Mouse (Mus musculus) T-helper 2 cell (primary cell): ENCODE data around the gene Gle1.
"Not testable (repeated sequence)": the region's sequence is repeated elsewhere in the genome, so short reads cannot be mapped to it uniquely, and the experiment has no call there.

Experiments used
- in situ Hi-C: fragments of 300-600 bp; cut with MboI, MseI; formaldehyde crosslinking; loops from one replicate; pipeline ENCODE4 v1.15.1; 2025; ENCODE audit warnings: high pct_unique_total_duplicates

Gene Gle1

DNA sequence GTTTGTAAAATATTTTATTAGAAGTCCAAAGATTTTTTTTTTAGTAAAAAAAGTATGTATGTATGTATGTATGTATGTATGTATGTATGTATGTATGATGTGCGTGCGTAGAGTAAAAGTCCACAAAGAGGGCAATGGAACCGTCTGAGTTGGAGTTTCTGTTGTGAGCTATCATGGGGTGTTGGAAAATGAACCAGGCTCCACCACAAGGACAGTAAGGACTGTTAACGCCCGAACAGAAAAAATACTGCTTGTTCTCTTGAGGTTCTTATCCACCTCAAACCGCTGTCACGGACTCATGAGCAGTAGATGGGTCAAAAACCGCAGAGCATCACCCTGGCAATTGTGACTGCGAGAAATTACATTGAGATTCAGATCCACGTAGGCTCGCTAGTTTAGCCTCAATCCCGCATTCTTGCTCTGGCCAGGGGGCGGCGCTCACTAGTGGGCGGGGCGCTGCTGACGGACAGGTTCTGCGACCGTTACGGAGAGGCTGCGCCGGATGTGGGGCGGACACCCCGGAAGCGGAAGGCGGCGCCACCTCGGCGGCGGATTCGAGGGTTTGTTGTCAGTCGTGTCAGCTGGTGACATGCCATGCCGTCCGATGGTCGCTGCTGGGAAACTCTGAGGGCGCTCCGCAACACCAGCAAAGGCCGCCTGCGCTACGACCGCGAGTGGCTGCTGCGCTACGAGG lies at the start of gene Gle1:
TSS of gene Gle1 (plus strand) at position 521 of the 694 bp plus-strand sequence.
- in situ Hi-C loops = no loop called here

DNA sequence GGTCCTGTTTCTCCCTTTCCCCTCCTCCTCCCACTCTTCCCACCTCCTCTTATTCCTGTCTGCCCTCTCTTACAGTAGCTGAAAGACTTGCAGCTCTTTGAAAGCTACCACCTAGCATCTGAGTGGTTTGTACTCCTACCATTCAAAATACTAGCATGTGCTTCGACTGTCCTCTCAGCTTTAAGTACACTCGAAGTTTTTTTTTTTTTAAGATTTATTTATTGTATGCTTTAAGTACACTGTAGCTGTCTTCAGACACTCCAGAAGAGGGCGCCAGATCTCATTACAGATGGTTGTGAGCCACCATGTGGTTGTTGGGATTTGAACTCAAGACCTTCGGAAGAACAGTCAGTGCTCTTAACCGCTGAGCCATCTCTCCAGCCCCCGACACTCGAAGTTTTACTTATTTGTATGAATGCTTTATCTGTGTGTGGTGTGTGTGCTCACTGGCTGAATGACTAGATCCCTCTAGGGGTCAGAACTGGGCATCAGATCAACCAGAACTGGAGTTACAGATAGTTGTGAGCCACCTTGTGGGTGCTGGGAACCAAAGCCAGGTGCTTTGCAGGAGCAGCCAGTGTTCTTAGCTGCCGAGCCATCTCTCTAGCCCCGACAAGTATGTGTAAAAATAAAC lies 48.5 kb upstream of the Gle1 start:
- in situ Hi-C loops = not testable (repeated sequence)

DNA sequence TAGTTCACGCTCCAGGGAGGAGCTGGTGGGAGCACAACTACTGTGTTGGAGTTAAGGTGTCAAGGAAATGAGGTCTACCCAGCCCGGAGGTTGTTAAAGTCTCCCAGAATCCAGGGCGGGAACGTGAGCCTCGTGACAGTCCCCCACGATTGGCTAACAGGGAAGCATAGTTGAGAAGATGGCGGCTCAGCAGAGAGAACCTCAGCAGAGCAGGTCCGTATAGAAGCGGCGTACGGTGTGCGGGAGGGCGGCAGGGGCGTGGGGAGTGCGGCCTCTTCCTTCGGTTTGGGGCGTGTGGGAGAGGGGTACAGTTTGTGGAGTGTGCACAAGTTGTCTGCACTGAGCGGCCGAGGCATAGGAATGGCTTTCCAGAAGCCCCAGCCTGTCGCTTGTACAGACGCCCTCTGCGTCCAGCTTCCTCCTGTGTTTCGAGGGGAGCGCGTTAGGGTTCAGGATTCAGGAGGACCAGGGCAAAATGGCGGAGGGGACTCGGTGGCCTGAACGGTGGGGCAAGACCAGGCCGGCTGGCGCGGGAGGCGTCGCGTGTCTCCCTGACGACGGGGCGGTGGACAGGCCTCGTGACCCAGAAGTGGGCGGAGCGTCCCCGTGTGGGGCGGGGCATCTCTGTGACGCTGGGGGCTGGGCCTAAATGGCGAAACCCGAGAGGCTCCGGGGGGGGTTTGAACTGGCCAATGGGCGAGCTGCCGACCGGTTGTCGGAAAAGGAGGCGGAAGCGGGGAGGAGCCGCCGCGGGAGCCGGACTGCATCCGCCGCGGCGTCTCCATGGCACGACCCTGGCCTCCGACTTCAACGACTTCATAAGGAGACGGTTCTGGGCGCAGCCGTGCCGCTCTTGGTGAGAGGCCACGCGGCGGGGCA lies 45.9 kb upstream of the Gle1 start, which contains the start of gene Odf2:
TSS of gene Odf2 (plus strand) at position 156 of the 879 bp plus-strand sequence.
- in situ Hi-C loops = no loop called here

DNA sequence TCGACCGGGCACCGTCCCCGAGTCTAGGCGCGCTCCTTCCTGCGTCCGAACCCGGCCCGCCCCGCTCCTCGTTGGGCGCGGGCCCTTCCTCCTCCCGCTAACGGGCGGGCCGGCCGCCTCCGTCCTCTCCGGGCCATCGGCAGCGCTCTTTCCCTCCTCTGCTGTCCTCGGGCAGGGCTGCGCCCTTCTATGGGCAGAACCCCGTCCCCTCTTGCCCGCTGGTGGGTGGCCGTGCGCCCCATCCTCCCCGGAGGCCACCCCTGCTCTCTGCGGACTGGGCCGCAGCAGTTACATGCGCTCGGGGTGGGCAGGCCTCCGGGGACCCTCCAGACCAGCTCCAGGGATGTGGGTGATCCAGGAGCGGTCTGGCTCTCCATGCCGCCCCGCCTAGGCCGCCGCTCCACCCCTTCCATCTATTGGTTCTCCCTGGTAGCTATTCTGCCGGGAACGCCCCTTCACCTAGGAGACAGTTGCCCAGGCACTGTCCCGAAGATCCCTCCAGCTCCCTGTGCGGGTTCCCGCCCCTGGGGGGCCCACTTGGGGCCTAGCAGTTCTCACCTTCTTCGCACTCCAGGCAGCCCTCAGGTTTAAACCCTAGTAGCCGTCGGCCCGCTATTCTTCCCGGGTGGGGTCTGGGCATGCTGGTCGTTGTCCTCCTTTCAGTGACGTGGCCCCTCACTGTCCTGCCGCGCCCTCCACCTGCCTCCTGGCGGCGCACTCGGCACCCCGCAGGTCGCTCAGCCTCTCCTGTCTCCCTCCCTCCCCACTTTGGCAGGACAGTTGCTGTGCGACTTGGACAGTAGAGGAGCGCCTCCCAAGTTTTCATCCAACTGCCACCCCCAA lies 45.0 kb upstream of the Gle1 start:
- in situ Hi-C loops = no loop called here

DNA sequence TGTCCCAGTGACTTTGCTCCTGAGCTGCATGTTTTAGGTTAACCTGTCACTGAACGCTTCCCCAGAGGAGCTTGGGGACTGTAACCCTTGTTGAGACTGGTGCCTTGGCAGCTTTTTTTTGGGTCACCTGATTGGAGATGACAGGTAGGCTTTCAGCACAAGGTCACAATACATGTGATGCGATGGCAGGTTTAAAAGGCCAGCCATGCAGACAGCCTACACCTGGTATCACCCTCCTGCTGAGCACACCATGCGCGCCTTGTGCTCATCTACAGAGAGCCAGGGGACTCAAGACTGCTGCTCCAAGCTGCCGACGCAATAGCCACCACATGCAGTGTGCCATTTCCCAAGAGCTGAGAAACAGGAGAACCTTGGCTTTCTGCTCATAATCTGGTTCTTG lies 43.5 kb upstream of the Gle1 start:
- in situ Hi-C loops = no loop called here

DNA sequence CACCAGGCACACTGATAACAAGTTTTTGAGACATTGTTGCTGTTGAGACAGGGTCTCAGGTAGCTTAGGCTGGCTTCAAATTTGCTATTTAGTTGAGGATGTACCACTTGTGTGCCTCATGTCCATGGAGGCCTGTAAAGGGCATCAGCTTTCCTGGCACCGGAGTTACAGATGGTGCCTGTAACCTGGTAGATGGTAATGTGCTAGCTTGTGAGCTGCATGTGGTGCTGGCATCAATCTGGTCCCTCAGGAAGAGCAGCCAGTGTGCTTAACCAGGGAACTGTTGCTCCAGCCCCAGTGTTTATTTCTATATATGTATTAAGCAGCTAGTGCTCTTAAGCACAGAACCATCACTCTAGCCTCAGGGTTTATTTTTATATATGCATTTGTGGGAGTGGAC lies 39.2 kb upstream of the Gle1 start:
- in situ Hi-C loops = no loop called here

DNA sequence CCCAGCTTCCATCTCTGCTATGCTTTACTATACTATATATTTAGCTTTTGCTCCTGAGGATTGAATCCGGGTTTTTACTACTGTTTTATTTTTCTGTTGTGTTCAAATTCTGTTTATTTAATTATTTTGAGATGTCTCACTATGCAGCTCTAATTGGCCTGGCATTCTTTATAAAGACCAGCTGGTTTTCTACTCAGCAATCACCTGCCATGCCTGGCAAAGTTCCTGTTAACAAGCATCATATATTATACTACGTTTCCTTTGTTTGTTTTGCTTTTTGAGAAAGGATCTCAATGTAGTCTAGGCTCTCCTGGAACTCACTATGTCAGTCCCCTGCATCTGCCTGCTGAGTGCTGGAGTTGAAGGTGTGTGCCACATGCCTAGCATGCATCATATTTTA lies 37.9 kb upstream of the Gle1 start:
- in situ Hi-C loops = no loop called here

DNA sequence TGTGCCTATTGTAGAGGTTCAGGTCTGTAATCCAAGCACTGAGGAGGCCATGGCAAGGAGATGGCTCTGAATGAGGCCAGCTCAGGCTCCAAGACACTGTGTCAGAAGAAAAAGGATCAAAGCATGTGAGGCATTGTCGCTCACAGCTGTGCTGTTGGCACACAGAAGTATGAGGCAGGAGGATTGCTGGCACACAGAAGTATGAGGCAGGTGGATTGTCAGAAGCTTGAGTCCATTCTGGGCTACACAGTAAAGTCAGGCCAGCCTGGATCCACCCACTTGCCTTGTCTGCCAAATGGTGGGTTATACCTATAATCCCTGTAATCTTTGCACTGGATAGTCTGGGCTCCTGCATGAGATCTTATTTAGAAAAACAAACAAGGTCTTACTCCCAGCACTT lies 37.1 kb upstream of the Gle1 start:
- in situ Hi-C loops = no loop called here

DNA sequence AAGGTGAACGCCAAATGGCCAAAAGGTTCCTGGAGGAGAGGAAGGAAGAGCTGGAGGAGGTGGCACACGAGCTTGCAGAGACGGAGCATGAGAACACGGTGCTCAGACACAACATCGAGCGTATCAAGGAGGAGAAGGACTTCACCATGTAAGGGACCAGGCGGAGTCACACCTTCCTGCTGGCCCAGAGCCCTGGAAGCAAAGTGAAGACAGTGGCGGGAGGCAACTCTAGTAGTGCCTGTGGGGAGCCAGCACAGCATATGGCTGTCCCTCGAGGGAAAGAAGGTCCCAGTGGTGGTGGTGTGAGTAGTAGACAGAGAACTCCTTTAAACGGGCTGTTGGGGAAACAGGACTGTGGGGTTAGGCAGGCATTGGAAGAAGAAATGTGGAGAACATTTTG lies 33.0 kb upstream of the Gle1 start:
- in situ Hi-C loops = no loop called here

DNA sequence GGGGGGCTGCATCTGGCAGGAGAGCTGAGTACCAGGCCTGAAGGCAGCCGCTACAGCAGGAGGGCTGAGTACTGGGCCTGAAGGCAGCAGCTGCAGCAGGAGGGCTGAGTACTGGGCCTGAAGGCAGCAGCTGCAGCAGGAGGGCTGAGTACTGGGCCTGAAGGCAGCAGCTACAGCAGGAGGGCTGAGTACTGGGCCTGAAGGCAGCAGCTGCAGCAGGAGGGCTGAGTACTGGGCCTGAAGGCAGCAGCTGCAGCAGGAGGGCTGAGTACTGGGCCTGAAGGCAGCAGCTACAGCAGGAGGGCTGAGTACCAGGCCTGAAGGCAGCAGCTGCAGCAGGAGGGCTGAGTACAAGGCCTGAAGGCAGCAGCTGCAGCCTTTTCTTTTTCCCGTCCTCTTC lies 27.1 kb upstream of the Gle1 start:
- in situ Hi-C loops = not testable (repeated sequence)

DNA sequence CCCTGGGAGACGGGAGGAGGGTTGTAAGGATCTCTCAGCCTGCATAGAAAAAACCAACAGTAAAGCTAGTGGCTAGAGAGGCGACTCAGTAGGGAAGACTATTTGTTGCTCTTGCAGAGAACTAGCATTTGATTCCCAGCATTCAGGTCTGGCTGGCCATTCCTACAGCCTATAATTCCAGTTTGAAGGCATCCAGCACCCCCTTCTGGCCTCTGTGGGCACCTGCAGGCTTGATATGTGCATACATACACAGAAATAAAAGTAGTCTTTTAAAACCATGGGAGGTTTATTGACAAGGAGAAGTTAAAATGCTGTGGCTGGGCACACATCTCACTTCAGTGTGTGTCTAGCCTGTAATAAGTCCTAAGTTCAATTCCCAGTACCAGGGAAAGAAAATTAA lies 25.2 kb upstream of the Gle1 start:
- in situ Hi-C loops = no loop called here

DNA sequence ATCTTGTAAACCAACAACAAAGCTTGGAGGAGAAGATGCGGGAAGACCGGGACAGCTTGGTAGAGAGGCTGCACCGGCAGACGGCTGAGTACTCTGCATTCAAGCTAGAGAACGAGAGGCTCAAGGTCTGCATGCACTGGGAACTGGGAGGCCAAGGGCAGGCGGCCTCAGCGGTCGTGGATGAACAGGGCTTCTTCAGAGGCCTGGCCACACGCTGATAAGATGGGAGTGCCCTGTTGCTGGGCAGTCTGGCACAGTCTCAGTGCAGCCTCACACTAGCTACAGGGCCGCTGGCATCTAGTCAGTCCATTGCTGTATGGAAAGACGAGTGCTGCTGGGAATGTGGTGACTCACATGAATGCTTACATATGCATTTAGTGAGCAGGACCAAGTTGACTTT lies 17.6 kb upstream of the Gle1 start:
- in situ Hi-C loops = no loop called here

DNA sequence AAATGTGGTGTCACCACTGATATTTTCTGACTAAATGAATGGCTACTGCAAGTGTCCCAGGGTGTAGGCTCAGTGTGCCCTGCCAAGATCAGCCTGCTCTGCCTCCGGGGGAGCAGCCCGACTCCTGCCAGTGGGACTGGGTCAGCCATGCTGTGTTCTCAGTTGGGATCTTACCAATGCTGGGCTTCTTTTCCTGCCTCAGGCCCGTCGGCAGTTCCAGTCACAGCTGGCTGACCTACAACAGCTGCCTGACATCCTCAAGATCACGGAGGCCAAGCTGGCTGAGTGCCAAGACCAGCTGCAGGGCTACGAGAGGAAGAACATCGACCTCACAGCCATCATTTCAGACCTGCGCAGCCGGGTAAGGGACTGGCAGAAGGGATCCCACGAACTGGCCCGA lies 13.2 kb upstream of the Gle1 start:
- in situ Hi-C loops = no loop called here

DNA sequence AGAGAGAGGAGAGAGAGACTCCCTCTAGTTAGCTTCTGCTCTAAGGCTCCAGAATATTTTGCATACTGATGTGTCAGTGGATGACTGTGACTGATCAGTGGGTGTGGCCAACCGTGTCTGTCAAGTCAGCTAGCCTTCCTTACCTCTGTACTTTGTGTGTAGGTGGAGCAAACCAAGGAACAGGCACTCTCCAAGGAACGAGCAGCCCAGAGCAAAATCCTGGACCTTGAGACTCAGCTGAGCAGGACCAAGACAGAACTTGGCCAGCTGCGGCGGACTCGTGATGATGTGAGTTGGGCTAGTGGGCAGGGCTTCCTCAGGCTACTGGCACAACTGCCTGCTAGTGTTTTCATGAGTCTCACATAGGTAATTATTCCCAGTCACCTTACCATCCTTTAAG lies 8.7 kb upstream of the Gle1 start:
- in situ Hi-C loops = no loop called here

DNA sequence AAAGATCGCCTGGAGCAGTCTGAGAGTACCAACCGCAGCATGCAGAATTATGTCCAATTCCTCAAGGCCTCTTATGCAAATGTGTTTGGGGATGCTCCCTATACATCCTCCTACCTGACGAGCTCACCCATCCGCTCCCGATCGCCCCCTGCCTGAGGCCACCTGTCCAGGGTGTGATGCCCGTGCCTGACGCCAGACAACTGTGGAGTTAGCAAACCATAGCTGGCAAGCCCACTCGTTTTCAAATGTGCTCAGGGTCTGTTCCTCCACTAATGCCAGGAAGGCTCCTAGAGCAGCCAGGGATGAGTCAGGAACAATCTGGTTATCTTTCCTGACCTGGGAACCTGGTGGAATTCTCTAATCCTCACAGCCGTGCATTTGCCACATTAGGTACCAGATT lies 4.7 kb upstream of the Gle1 start:
- in situ Hi-C loops = no loop called here

DNA sequence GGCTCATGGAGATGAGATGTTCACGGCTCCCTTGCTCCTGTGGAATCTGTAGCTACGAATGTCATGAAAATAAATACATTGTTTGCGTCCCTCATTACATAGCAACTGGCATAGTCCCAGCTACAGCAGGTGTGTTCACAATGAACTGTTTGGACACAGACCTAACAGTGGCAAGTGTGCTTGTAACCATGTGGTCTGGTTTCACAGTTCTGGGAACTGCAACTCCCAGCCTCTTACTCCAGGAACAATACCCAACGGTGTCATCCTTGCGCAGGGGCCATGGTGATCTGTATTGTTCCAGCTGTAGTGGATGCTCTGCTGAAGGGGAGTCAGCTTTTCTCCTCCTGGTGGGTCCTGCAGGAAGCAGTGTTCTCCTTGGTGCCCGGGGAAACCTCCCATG lies 4.0 kb upstream of the Gle1 start:
- in situ Hi-C loops = no loop called here

DNA sequence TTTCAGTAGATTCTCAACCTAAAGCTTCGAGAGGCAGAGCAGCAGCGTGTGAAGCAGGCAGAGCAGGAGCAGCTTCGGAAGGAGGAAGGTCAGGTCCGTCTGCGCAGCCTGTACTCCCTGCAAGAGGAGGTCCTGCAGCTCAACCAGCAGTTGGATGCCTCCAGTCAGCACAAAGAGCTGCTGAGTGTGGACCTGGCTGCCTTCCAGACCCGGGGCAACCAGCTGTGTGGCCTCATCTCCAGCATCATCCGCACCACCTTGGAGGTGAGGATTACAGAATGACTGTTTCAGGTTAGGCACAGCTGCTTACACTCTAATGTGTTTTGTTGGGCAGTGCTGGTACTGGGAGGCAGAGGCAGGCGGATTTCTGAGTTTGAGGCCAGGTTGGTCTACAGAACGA lies 4.8 kb downstream of the Gle1 start:
- in situ Hi-C loops = no loop called here

DNA sequence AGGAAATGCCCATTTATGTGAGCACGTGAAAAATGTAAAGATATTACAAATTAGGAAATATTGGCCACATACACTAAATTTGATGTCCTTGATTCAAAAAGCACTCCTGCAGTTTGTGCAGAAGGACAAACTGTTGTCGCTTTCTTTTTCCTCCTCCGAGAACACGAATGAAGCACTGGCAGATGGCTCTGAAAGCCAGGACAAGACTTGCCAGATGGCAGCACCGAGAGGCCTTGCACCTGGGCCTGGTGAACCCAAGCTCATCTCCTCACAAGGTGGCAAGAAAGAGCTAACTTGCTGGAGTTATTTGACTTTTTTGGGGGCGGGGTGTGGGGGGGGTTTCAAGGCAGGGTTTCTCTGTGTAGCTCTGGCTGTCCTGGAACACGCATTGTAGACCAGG lies 5.6 kb downstream of the Gle1 start:
- in situ Hi-C loops = no loop called here

DNA sequence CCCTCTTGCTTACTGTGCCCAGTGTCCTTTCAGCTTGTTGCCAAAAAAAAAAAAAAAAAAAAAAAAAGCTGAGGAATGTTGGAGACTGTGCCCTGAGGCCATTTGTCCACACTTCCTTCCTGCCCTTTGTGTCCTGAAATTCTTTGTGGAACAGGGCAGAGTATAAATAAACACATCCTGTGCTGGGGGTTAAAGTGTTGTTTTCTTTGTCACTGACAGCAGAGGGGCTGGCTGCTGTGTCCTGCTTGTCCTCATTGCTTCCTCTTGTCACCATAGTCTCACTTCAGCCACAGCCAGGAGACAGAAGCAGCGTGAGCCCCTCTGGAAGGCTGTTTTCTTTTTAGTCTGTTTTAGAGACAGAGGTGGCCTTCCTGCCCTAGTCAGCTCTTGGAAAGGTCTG lies 9.5 kb downstream of the Gle1 start:
- in situ Hi-C loops = no loop called here

DNA sequence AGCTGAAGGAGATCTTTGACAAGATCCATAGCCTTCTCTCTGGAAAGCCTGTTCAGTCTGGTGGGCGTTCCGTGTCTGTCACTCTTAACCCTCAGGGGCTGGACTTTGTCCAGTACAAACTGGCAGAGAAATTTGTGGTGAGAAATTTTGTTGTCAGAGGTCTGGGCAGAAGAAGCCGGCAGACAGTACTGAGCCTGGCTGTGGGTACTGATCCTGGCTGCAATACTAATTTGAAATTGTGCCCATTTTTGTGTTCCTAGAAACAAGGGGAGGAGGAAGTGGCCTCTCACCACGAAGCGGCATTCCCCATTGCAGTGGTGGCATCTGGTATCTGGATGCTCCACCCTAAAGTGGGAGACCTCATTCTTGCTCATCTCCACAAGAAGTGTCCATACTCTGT lies 13.7 kb downstream of the Gle1 start:
- in situ Hi-C loops = no loop called here

DNA sequence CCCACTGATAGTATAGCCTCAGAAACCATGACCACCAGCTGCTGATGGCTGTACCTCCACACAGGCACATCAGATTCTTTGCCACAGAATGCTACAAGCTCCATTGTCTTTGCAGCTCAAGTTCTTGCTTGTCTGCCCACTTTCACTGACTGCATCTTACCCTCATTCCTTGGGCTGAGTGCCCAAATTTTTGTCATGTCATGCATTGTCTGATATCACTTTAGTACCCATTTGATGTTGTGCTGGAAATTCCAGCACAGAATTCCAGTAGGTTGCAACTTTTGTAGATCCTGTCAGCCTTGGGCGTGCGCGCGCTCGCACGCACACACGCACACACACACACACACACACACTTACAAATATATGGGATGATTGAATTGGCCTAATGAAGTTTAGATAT lies 26.0 kb downstream of the Gle1 start:
- in situ Hi-C loops = no loop called here
